Mouse (Mus musculus) CD4-positive helper T cell, adult 2 months (primary cell): Measurements from ENCODE around the gene Olfr685.

Source experiments
- DNase-seq: peaks from one replicate; pipeline ENCODE4 v3.0.0-alpha.2; 2012; ENCODE audit warnings: low read depth, missing footprints, low spot score

The Olfr685 gene

DNA sequence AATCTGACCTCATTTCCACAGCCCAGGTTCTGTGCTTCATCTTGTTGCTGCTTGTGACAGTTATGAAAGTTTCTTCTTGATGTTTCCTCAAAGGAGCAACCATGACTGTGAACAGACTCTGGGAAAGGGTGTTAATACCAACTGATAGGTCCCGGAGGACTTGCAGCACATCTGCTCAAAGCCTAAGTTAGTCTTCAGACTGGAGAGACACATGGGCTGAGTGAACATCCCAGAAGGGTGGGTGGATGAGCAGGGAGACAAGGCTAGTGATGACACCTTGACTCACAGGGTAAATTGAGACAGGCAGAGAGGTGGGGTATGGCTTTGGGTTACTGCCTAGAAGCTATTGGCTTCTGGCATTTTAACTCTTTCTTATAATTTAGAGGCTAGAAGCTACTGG, at the start of gene Olfr685:
Olfr685 (minus strand) TSS at position 101 of the 400 bp plus-strand sequence.
- no peak for DNase-seq

GRCm38 (mm10) chr7:105229386-105229785, 43.6 kb upstream of the Olfr685 start:
- DNase-seq, result no peak

DNA sequence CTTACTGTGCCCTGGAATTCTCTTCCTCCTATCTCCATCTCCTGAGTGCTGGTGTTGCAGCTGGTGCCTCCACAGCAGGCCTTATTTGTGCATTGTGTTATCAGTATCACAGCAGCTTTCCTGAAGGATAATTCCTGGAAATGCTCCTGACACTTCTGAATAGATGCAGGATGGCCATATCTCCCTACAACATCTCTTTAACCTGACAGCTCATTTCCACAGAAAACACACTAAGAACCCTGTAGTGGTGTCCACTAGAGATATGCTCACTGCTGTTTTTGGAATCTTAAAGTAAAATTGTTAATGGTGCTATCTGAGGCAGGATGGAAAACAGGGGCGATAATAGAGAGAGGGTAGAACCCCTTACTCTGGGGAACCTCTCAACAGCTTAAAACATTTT, 42.3 kb upstream of the Olfr685 start:
- DNase-seq, result no peak

DNA sequence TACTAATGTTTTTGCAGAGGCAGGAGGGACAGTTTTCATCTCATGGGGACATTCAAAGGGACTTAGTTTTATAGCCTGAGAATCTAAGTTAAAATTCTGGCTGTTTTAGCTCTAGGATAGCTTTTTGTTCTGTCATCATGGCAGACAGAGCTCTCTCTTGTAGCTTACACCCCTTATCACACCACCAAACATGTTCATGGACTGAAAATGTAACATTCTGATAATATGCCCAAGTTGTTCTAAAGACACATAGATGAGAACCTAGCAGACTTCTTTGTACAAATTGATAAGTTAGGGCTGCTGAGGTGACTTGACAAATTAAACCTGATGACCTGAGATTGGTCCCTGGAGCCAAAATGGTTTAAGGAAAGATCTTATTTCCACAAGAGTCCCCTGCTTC, 40.9 kb upstream of the Olfr685 start:
- DNase-seq, result no peak

DNA sequence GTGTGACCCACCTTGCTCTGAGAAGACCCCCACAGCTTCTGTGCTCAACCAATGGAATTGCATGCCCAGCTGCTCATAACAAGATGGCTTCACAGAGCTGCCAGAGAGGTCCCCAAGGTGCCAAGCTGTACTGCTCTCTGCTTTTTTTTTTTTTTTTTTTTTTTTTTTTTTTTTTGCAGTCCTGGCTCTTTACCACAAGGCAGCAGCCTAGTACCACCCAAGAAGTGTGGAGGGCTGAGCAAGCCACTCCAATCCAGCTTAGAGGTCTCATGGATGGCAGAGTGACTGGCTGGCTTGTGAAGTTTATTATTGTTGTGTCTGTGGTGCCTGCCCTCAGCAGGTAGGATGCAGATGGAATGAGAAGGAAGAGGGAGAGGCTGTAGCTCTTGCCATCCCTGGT, 40.3 kb upstream of the Olfr685 start:
- no peak for DNase-seq

GRCm38 (mm10) chr7:105218281-105218680, 32.5 kb upstream of the Olfr685 start:
- no peak for DNase-seq

GRCm38 (mm10) chr7:105214761-105215160, 28.9 kb upstream of the Olfr685 start:
- no peak for DNase-seq

- DNase-seq, result no peak
Observed at GRCm38 (mm10) chr7:105207385-105207784, 21.6 kb upstream of the Olfr685 start, which contains the start of gene Olfr686. Gene Olfr686 (minus strand): TSS chr7:105207485.

DNA sequence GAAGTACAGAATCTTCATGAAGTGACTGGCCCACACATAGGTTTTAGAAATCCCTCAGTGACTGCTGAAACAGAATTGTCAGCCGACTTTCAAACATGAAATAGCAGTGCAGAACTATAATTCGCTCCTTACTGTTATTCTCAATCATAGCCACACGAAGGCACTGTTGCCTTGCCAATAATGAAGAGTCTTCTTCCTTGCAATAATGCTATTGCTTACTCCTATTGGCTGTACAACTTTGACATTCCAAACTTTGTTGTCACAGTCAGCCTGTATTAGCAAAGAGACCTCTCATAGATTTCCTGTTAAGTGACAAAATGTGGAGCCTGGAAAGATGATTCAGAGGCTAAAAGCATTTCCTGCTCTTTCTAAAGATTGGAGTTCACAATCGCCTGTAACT, 15.0 kb downstream of the Olfr685 start:
- DNase-seq, result no peak

GRCm38 (mm10) chr7:105163553-105163952, 22.3 kb downstream of the Olfr685 start, which contains the start of gene Olfr684:
Gene Olfr684 (minus strand): TSS chr7:105163653.
- DNase-seq, result no peak

DNA sequence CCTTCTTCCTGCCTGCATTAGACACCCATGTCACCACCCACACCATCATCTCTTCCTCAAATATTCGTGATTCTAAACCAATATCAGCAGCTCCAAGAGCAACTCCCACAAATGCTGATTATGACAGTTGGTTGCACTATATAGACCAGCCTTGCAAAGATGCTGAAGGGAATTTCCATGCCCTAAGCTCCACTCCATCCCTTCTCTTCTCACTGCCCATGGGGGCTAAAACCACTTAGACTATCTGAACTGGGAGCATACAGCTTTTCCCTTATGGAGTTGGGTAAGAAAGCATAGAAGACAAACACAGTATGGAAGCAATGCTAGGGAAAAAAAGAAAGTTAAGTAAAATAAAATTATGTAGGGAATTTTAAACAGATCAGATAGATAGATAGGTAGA, 38.9 kb downstream of the Olfr685 start, which contains the start of gene Olfr683:
Olfr683 (minus strand) TSS at position 101 of the 400 bp plus-strand sequence.
- no peak for DNase-seq

GRCm38 (mm10) chr7:105141275-105141674, 44.5 kb downstream of the Olfr685 start:
- DNase-seq, result no peak
